Mouse (Mus musculus): Measurements from ENCODE around the gene Tcl1b2.

- no peak for TF ChIP-seq CTCF (IDR thresholded peaks at IDR 0.05; ENCODE audit: control insufficient read depth, insufficient read depth, insufficient replicate concordance, low read depth, low read length)
- no peak for TF ChIP-seq POLR2A (IDR thresholded peaks at IDR 0.05; ENCODE audit: control insufficient read depth, low read depth, low read length)
These were observed 2.7 kb upstream of the Tcl1b2 start for GRCm38 (mm10) chr12:105143096-105143495.

All from testis, adult 2 months (tissue).